Mouse (Mus musculus) heart, embryonic 14.5 days (tissue): ENCODE results near the gene Wdr72. TPM values are rescaled to one million over a fixed set of nuclear protein-coding genes. Genes with fewer than 3 reads are reported as not detected.

Experiments
- ATAC-seq: fragments of 200-750 bp; cut with Nextera tagmentation; 2 replicates; pipeline ENCODE4 v1.8.0; 2017; ENCODE audit warnings: low read depth, moderate TSS enrichment; ENCODE audit not compliant: insufficient number of reproducible peaks, insufficient read depth, low FRiP score
- H3K27ac ChIP-seq, 2 experiments: fragments of 200-500 bp in 1 of 2; fragments of 300-500 bp in 1 of 2; sonication (generic) in 1 of 2; replicated peaks in 1 of 2; 2 replicates each; pipeline ENCODE4 v1.5.1; 2012 to 2014; ENCODE audit warnings: low read depth in 2 of 2, low read length in 2 of 2, control low read depth in 1 of 2, mild to moderate bottlenecking in 1 of 2, mixed read lengths in 1 of 2; ENCODE audit not compliant: control insufficient read depth in 1 of 2, insufficient read depth in 1 of 2
- H3K27me3 ChIP-seq: fragments of 300-500 bp; sonication (generic); 2 replicates; pipeline ENCODE4 v1.6.1; 2014; ENCODE audit warnings: mild to moderate bottlenecking, low read length, control low read depth; ENCODE audit not compliant: control insufficient read depth, insufficient read depth
- H3K36me3 ChIP-seq: fragments of 300-500 bp; sonication (generic); 2 replicates; pipeline ENCODE4 v1.6.1; 2014; ENCODE audit warnings: mild to moderate bottlenecking, control low read depth, low read length, mixed read lengths; ENCODE audit not compliant: control insufficient read depth, insufficient read depth
- H3K4me1 ChIP-seq, 2 experiments: fragments of 200-500 bp in 1 of 2; fragments of 300-500 bp in 1 of 2; sonication (generic) in 1 of 2; 2 replicates each; pipeline ENCODE4 v1.6.1; 2012 to 2014; ENCODE audit warnings: low read length in 2 of 2, control low read depth in 1 of 2, mixed read lengths in 1 of 2; ENCODE audit not compliant: control insufficient read depth in 2 of 2, insufficient read depth in 2 of 2
- H3K4me2 ChIP-seq: fragments of 300-500 bp; sonication (generic); 2 replicates; pipeline ENCODE4 v1.6.1; 2014; ENCODE audit warnings: mild to moderate bottlenecking, low read length
- H3K4me3 ChIP-seq, 2 experiments: fragments of 200-500 bp in 1 of 2; fragments of 300-500 bp in 1 of 2; sonication (generic) in 1 of 2; 2 replicates each; pipeline ENCODE4 v1.5.1; 2012 to 2014; ENCODE audit warnings: low read length in 2 of 2, mild to moderate bottlenecking in 2 of 2, control low read depth in 1 of 2, low read depth in 1 of 2, moderate library complexity in 1 of 2; ENCODE audit not compliant: control insufficient read depth in 1 of 2, insufficient read depth in 1 of 2
- H3K9ac ChIP-seq: fragments of 300-500 bp; sonication (generic); 2 replicates; pipeline ENCODE4 v1.6.1; 2014; ENCODE audit warnings: mild to moderate bottlenecking, low read length
- H3K9me3 ChIP-seq: fragments of 300-500 bp; sonication (generic); 2 replicates; pipeline ENCODE4 v1.6.1; 2016; ENCODE audit warnings: low read length, control low read depth; ENCODE audit not compliant: control insufficient read depth
- WGBS: fragments of 180-500 bp; shearing (Covaris S2); extraction: QIAGEN DNeasy Blood & Tissue Kit; methylation state at CpG from one replicate; pipeline ENCODE4 v1.1.7; 2014; 5-methylcytosine and 5-hydroxymethylcytosine counted together
- polyA plus RNA-seq: library from polyadenylated mRNA; unstranded; fragments of >200 nt; fragmentation: Nextera tagmentation; extraction: Ambion mirVana; gene quantifications from 2 replicates; pipeline ENCODE4 v1.2.1, GENCODE M21; 2014

Gene Wdr72
- 2.1 and 2.3 TPM in 2 replicates for polyA plus RNA-seq

- Histone ChIP-seq H3K4me2 (peak within 1 kb of the TSS; percentile 88), H3K27me3 (no peaks in the 10 kb centered on the region), H3K27ac (no peak within 1 kb of the TSS), H3K4me3 (peak within 1 kb of the TSS; percentile 38 to 44), H3K9ac (peak within 1 kb of the TSS; percentile 67), H3K36me3 (no peaks in the 10 kb centered on the region), H3K9me3 (no peaks in the 10 kb centered on the region), H3K4me1 (peaks cover 7% of the 10 kb centered on the region in 2 experiments; a peak in 3 of 4 replicates)
- no peak for ATAC-seq
- 6% methylated on average over 17 of the region's 17 CpGs for WGBS
Observed at GRCm38 (mm10) chr9:74109761-74110460, at the start of gene Wdr72. TSS of gene Wdr72 (plus strand) at chr9:74110356.

- Histone ChIP-seq H3K27ac (no peak overlapping the region), H3K27me3 (no peaks in the 10 kb centered on the region), H3K4me2 (no peak overlapping the region), H3K4me3 (no peak overlapping the region), H3K9me3 (no peaks in the 10 kb centered on the region), H3K4me1 (peaks cover 2 to 7% of the 10 kb centered on the region in 2 experiments), H3K36me3 (no peaks in the 10 kb centered on the region), H3K9ac (no peak overlapping the region)
- 75% methylated on average over 3 of the region's 3 CpGs for WGBS
- ATAC-seq: no peak
Observed at GRCm38 (mm10) chr9:74066278-74066677, 43.9 kb upstream of the Wdr72 start.

DNA sequence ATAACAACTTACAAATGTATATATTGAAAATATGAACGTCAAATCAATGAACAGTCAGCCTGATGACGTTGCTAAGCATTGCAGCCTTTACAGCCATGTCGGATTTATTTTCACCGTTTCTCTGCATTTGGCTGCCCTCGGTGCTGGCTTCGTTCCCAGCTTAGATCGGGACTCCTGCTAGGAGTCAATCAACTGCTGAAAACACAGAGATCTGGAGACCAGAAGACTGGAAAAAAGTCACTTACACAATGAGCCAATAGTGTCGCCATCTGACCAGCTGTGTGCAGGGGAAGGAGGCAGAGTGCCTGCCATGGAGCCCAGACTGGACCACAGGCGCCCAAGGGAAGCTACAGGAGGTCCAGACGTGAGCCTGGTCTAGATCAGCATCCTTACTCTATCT is 43.4 kb upstream of the Wdr72 start:
- Histone ChIP-seq H3K4me3 (no peak overlapping the region), H3K9me3 (no peaks in the 10 kb centered on the region), H3K27me3 (no peaks in the 10 kb centered on the region), H3K4me2 (no peak overlapping the region), H3K9ac (no peak overlapping the region), H3K4me1 (peaks cover 2 to 7% of the 10 kb centered on the region in 2 experiments), H3K36me3 (no peaks in the 10 kb centered on the region), H3K27ac (no peak overlapping the region)
- no peak for ATAC-seq
- WGBS: 53% methylated on average over 10 of the region's 10 CpGs

DNA sequence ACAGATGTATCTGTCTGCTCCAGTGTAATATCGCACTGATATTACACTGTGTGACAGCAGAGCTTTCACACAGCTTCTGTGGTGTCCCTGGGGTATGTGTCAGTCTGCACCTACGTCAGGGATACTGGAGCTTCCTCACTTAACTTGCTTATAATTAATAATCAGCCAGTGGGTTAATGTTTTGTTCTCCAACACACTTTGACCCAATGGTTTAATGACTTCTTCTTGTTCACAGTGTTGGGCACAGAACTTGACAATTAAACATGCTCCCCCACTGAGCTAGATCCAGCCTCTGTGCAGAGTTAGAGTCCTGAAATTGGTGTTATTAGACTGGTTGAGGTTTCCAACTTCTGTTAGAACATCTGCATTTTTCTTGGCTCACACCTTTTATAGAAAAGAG is 34.2 kb upstream of the Wdr72 start:
- Histone ChIP-seq H3K4me2 (no peak overlapping the region), H3K4me1 (no peaks in the 10 kb centered on the region; a peak in 1 of 4 replicates), H3K27me3 (no peaks in the 10 kb centered on the region), H3K9ac (no peak overlapping the region), H3K4me3 (no peak overlapping the region), H3K36me3 (no peaks in the 10 kb centered on the region), H3K9me3 (no peaks in the 10 kb centered on the region), H3K27ac (no peak overlapping the region)
- WGBS: 73% methylated on average over 2 of the region's 2 CpGs
- ATAC-seq: no peak

- no peak for ATAC-seq
- H3K4me1 ChIP-seq: no peaks in the 10 kb centered on the region; a peak in 1 of 4 replicates
Observed at GRCm38 (mm10) chr9:74078458-74078857, 31.7 kb upstream of the Wdr72 start.

DNA sequence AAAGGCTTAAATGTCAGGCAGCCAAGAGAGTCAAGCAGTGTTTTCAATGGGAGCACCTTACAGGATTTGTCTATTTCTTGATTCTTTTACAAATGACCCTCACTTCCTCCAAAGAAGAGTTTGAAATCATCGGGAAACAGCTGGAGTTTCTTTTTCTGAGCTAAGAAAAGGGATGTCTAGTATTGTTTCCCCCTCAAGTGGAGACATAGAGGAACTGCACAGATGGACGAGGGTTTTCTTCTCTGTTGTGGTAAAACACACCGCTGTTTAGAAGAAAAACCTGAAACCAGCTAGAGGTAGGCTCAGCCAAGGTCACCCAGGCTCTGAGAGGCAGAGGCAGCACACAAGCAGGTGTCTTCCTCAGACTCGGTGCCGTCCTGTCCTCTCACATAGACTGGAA is 29.9 kb upstream of the Wdr72 start:
- H3K9me3 ChIP-seq: no peaks in the 10 kb centered on the region
- no peaks in the 10 kb centered on the region for H3K36me3 ChIP-seq
- peak overlapping the region; percentile 39 for H3K4me2 ChIP-seq
- no peaks in the 10 kb centered on the region; a peak in 1 of 4 replicates for H3K4me1 ChIP-seq
- ATAC-seq: no peak
- no peak overlapping the region for H3K4me3 ChIP-seq
- H3K27ac ChIP-seq: no peak overlapping the region
- WGBS: 35% methylated on average over 5 of the region's 5 CpGs
- H3K9ac ChIP-seq: 0 out of 2 replicates have a peak overlapping the region, but pooled peaks have one; percentile 34
- no peaks in the 10 kb centered on the region for H3K27me3 ChIP-seq

More at GRCm38 (mm10) chr9:74078458-74078857, 31.7 kb upstream of the Wdr72 start:
- Histone ChIP-seq H3K4me3 (no peak overlapping the region), H3K9ac (no peak overlapping the region), H3K4me2 (no peak overlapping the region), H3K27me3 (no peaks in the 10 kb centered on the region), H3K36me3 (no peaks in the 10 kb centered on the region), H3K27ac (no peak overlapping the region), H3K9me3 (no peaks in the 10 kb centered on the region)

DNA sequence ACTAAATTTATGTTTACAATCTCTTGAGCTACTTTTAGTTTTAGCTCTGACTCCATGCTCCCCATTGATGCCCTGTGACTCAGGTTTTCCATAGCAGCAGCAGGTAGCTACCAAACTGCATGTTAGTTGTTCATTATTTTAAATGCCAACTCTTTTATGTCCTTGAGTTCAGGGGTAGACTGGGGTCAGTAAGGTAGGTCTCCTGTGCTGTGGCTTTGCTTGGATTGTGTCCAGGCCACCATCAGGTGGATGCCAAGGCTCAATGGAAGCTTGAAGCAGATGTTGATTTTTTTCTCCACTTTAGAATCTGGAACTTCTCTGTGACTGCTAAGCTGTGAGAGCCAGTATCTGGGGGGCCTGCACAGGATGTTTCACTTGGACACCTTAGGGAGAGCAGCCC is 8.6 kb upstream of the Wdr72 start:
- H3K4me1 ChIP-seq: no peaks in the 10 kb centered on the region
- no peaks in the 10 kb centered on the region for H3K36me3 ChIP-seq
- ATAC-seq: no peak
- H3K9ac ChIP-seq: no peak overlapping the region
- no peaks in the 10 kb centered on the region for H3K9me3 ChIP-seq
- H3K27ac ChIP-seq: no peak overlapping the region
- no peak overlapping the region for H3K4me2 ChIP-seq
- no peak overlapping the region for H3K4me3 ChIP-seq
- H3K27me3 ChIP-seq: no peaks in the 10 kb centered on the region

DNA sequence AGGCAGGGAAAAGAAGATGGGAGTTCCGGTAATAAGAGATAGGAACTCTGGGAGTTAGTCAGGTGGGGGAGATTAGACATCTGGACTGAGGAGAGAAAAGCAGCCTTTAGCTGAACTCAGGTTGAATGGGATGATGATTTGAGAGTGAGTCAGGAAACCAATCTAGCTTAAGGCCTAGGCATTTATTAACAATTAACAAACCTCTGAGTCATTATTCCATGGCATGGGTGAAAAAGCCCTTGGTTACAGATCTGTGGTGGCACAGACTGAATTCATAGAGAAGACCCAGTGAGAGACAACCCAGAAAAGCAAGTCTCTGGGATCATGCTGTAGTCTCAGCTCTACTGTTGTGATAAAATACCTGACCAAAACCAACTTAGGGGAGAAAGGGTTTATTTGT is 7.5 kb upstream of the Wdr72 start:
- Histone ChIP-seq H3K9me3 (no peaks in the 10 kb centered on the region), H3K9ac (no peak overlapping the region), H3K4me3 (no peak overlapping the region), H3K36me3 (no peaks in the 10 kb centered on the region), H3K27me3 (no peaks in the 10 kb centered on the region), H3K27ac (no peak overlapping the region), H3K4me2 (no peak overlapping the region), H3K4me1 (no peaks in the 10 kb centered on the region)
- ATAC-seq: no peak
- 88% methylated on average over 1 of the region's 1 CpGs for WGBS
